Mouse (Mus musculus): ENCODE results near the gene Grik4. TPM values are rescaled to one million over a fixed set of nuclear protein-coding genes. Genes with fewer than 3 reads are reported as not detected.

Grik4 gene
- polyA plus RNA-seq, 1 experiment from 2014 or later = 2.8 TPM

DNA sequence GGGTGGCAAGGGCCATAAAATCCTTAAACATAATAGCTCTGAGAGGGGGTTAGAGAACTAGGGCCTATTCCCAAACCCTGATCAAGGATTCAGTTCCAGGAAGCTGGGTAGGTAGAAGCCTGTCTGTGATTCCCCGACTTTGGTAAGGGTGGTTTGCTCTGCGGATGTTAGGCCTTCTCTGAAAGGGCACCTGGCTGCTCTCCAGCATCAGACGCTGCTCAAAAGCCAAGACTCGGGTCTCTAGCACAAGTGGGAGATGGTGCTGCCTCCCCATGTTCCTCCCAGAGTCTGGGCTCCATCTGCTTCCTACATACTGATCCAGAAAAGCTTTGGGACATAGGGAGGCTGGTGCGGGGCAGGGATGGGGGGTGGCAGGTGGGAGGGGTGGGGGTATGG lies 270.3 kb downstream of the Grik4 start:
- H3K27me3 ChIP-seq = no peaks in the 10 kb centered on the region
- H3K36me3 ChIP-seq (replicated peaks) = no peaks in the 10 kb centered on the region
- H3K27ac ChIP-seq = no peak overlapping the region
- 86% methylated on average over 5 of the region's 5 CpGs for WGBS
- no peak overlapping the region for H3K9ac ChIP-seq
- no peak for ATAC-seq (ENCODE audit: low FRiP score)
- no peaks in the 10 kb centered on the region for H3K9me3 ChIP-seq
- H3K4me3 ChIP-seq (replicated peaks) = no peak overlapping the region
- H3K4me2 ChIP-seq = no peak overlapping the region
- peaks cover 22% of the 10 kb centered on the region for H3K4me1 ChIP-seq

DNA sequence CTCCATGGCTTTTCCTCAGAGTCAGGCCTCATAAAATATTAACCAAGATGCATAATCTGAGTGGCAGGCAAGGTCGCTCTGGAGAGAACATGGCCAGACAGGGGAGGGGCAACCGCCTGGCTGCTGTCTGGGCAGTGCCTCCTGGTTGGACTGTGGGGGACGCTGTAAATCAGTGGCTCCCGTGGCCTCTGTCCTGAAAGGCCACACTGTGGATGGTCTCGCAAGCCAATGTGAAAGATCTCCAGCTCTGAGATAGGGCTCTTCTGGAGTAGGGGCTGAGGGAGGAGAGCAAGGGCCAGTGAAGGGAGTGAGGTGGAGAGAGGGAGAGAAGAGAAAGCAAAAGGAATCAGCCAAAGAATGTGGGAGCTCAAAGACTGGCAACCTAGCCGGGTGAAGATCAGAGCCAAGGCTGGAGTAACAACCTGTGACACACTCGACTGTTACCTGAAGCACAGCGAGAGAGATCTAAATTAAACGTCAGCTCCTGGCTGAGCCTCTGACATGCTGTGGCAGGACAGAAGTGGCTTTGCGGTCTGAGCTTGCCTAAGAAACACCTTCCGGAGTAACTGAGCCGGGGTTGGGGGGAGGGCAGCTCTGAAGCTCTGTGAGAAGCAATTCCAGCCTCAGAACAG lies 270.8 kb downstream of the Grik4 start:
- H3K4me3 ChIP-seq (replicated peaks) = no peak overlapping the region
- H3K4me1 ChIP-seq = peaks cover 22% of the 10 kb centered on the region
- no peaks in the 10 kb centered on the region for H3K9me3 ChIP-seq
- H3K4me2 ChIP-seq = no peak overlapping the region
- no peaks in the 10 kb centered on the region for H3K36me3 ChIP-seq (replicated peaks)
- 77% methylated on average over 12 of the region's 12 CpGs for WGBS
- 0 out of 2 replicates have a peak overlapping the region, but pooled peaks have one; percentile 8 for H3K27ac ChIP-seq
- no peaks in the 10 kb centered on the region for H3K27me3 ChIP-seq
- ATAC-seq (ENCODE audit: low FRiP score) = no peak
- H3K9ac ChIP-seq = no peak overlapping the region

GRCm38 (mm10) chr9:42672982-42673381 lies 271.3 kb downstream of the Grik4 start:
- Histone ChIP-seq H3K36me3 (replicated peaks) (no peaks in the 10 kb centered on the region), H3K4me3 (replicated peaks) (no peak overlapping the region), H3K9me3 (no peaks in the 10 kb centered on the region), H3K27me3 (no peaks in the 10 kb centered on the region), H3K4me1 (peaks cover 22% of the 10 kb centered on the region), H3K27ac (0 out of 2 replicates have a peak overlapping the region, but pooled peaks have one; percentile 8), H3K4me2 (no peak overlapping the region), H3K9ac (no peak overlapping the region)
- no peak for ATAC-seq (ENCODE audit: low FRiP score)
- 77% methylated on average over 8 of the region's 8 CpGs for WGBS

GRCm38 (mm10) chr9:42670619-42671018 lies 273.7 kb downstream of the Grik4 start:
- Histone ChIP-seq H3K9me3 (no peaks in the 10 kb centered on the region), H3K4me1 (peaks cover 22% of the 10 kb centered on the region), H3K36me3 (replicated peaks) (no peaks in the 10 kb centered on the region), H3K4me2 (no peak overlapping the region), H3K27me3 (no peaks in the 10 kb centered on the region), H3K9ac (no peak overlapping the region), H3K4me3 (replicated peaks) (no peak overlapping the region), H3K27ac (no peak overlapping the region)
- WGBS = 30% methylated on average over 2 of the region's 2 CpGs
- no peak for ATAC-seq (ENCODE audit: low FRiP score)

GRCm38 (mm10) chr9:42661481-42661880 lies 282.8 kb downstream of the Grik4 start:
- no peak overlapping the region for H3K9ac ChIP-seq
- no peak overlapping the region for H3K4me2 ChIP-seq
- H3K36me3 ChIP-seq (replicated peaks) = no peaks in the 10 kb centered on the region
- WGBS = 67% methylated on average over 1 of the region's 1 CpGs
- no peak overlapping the region for H3K27ac ChIP-seq
- H3K27me3 ChIP-seq = no peaks in the 10 kb centered on the region
- H3K9me3 ChIP-seq = no peaks in the 10 kb centered on the region
- H3K4me3 ChIP-seq (replicated peaks) = no peak overlapping the region
- peaks cover 6% of the 10 kb centered on the region for H3K4me1 ChIP-seq
- ATAC-seq (ENCODE audit: low FRiP score) = no peak

DNA sequence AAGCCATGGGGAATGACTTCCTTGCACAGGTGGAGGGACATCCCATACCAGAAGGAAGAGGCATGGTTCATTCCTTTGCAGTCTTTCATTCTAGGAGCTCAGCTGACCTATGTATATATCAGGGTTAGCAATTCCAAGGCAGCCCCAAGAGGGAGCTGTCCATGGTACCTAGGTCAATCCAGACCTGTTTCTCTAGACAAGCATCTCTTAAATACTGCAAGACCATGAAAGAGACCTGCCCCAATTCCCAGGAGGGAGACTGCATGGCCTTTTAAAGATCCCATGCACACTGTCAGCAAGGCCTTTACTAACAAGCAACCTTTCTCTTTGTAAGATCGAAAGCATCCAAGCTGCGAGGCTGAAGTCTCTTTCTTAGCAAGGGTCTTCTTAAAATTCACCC lies 291.5 kb downstream of the Grik4 start:
- Histone ChIP-seq H3K9me3 (no peaks in the 10 kb centered on the region), H3K4me2 (no peak overlapping the region), H3K4me3 (replicated peaks) (no peak overlapping the region), H3K9ac (no peak overlapping the region), H3K36me3 (replicated peaks) (no peaks in the 10 kb centered on the region), H3K4me1 (peaks cover 17% of the 10 kb centered on the region), H3K27me3 (no peaks in the 10 kb centered on the region), H3K27ac (no peak overlapping the region)
- 63% methylated on average over 2 of the region's 2 CpGs for WGBS
- ATAC-seq (ENCODE audit: low FRiP score) = no peak

DNA sequence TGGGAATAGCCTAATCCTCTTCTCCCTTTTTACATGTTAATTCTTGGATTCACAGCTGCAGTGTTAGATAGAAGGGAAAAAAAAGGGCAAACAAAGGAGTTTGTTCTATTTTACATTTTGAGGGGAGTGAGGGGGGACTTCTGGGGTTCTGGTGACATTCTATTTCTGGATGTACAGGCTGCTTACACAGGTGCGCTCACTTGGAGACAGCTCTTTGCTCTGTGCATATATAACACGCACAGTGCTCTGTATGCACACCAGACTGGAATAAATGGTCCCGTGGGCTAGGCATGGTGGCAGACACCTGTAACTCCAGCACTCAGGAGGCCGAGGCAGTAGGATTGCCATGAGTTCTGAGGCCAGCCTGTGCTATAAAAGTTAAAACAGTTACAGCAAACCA lies 292.0 kb downstream of the Grik4 start:
- 55% methylated on average over 4 of the region's 4 CpGs for WGBS
- Histone ChIP-seq H3K4me3 (replicated peaks) (no peak overlapping the region), H3K9ac (no peak overlapping the region), H3K36me3 (replicated peaks) (no peaks in the 10 kb centered on the region), H3K9me3 (no peaks in the 10 kb centered on the region), H3K4me1 (peaks cover 17% of the 10 kb centered on the region), H3K27me3 (no peaks in the 10 kb centered on the region), H3K27ac (no peak overlapping the region), H3K4me2 (no peak overlapping the region)
- no peak for ATAC-seq (ENCODE audit: low FRiP score)

DNA sequence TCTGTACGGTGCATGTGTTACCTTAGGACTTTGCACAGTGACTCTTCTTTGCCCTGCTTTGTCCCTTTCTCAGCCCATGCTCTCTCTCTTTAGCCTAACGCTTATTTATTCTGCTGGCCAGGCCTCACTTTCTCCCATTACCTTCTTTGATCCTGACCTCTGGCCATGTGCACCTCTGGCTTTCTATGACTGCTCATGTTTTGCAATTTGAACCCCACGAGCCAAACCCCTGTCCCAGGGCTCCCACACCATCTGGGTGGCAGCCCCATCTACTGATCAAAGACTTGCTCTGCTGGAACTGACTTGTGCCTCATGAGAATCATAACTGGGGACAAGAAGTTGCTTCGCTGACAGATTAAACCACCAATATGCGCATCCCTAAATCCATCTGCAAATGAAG lies 294.4 kb downstream of the Grik4 start:
- Histone ChIP-seq H3K27ac (no peak overlapping the region), H3K36me3 (replicated peaks) (no peaks in the 10 kb centered on the region), H3K27me3 (no peaks in the 10 kb centered on the region), H3K9me3 (no peaks in the 10 kb centered on the region), H3K9ac (no peak overlapping the region), H3K4me3 (replicated peaks) (no peak overlapping the region), H3K4me2 (no peak overlapping the region), H3K4me1 (peaks cover 25% of the 10 kb centered on the region)
- 77% methylated on average over 5 of the region's 5 CpGs for WGBS
- no peak for ATAC-seq (ENCODE audit: low FRiP score)

GRCm38 (mm10) chr9:42648051-42648450 lies 296.2 kb downstream of the Grik4 start:
- no peak overlapping the region for H3K9ac ChIP-seq
- no peak overlapping the region for H3K4me3 ChIP-seq (replicated peaks)
- ATAC-seq (ENCODE audit: low FRiP score) = no peak
- H3K4me2 ChIP-seq = no peak overlapping the region
- H3K36me3 ChIP-seq (replicated peaks) = no peaks in the 10 kb centered on the region
- H3K4me1 ChIP-seq = peaks cover 31% of the 10 kb centered on the region
- H3K27ac ChIP-seq = no peak overlapping the region
- H3K27me3 ChIP-seq = no peaks in the 10 kb centered on the region
- WGBS = 88% methylated on average over 3 of the region's 3 CpGs
- H3K9me3 ChIP-seq = no peaks in the 10 kb centered on the region

- whole genome bisulfite sequencing = 81% methylated on average over 3 of the region's 3 CpGs
- ATAC-seq (ENCODE audit: low FRiP score) = no peak
These were observed 296.7 kb downstream of the Grik4 start for GRCm38 (mm10) chr9:42647596-42647995.

GRCm38 (mm10) chr9:42646821-42647220 lies 297.5 kb downstream of the Grik4 start:
- Histone ChIP-seq H3K4me1 (peaks cover 36% of the 10 kb centered on the region), H3K4me3 (replicated peaks) (no peak overlapping the region), H3K36me3 (replicated peaks) (no peaks in the 10 kb centered on the region), H3K9me3 (no peaks in the 10 kb centered on the region), H3K27ac (no peak overlapping the region), H3K9ac (no peak overlapping the region), H3K27me3 (no peaks in the 10 kb centered on the region), H3K4me2 (no peak overlapping the region)
- WGBS = 80% methylated on average over 10 of the region's 10 CpGs
- no peak for ATAC-seq (ENCODE audit: low FRiP score)

More at GRCm38 (mm10) chr9:42647596-42647995, 296.7 kb downstream of the Grik4 start:
- Histone ChIP-seq H3K9ac (no peak overlapping the region), H3K4me1 (peaks cover 36% of the 10 kb centered on the region), H3K4me3 (replicated peaks) (no peak overlapping the region), H3K4me2 (no peak overlapping the region), H3K27me3 (no peaks in the 10 kb centered on the region), H3K27ac (no peak overlapping the region), H3K9me3 (no peaks in the 10 kb centered on the region), H3K36me3 (replicated peaks) (no peaks in the 10 kb centered on the region)

DNA sequence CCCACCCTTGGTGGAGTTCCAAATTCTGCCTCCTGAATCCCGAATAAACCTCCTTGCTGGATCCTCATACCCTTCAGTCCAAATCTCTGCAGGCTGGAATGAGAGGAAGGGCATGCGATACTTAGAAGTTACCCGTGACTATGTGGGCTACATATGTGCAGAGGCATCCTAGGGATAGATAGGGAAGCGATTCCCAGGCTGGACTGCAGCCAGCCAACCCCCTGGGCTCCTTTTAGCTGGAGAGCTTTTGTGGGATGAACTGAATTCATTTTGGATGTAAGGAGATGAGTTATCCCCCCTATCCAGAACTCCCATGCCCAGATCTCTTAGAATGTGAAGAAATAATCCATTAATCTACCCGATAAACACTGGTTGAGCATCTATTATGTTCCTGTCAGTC lies 299.1 kb downstream of the Grik4 start:
- no peak overlapping the region for H3K27ac ChIP-seq
- no peak for ATAC-seq (ENCODE audit: low FRiP score)
- whole genome bisulfite sequencing = 89% methylated on average over 5 of the region's 5 CpGs
- H3K9ac ChIP-seq = no peak overlapping the region
- no peaks in the 10 kb centered on the region for H3K36me3 ChIP-seq (replicated peaks)
- peaks cover 3% of the 10 kb centered on the region; the same call in 1 of the 2 replicates for H3K27me3 ChIP-seq
- H3K4me1 ChIP-seq = peaks cover 33% of the 10 kb centered on the region
- no peaks in the 10 kb centered on the region for H3K9me3 ChIP-seq
- H3K4me3 ChIP-seq (replicated peaks) = no peak overlapping the region
- H3K4me2 ChIP-seq = no peak overlapping the region

GRCm38 (mm10) chr9:42642821-42643220 lies 301.5 kb downstream of the Grik4 start:
- H3K4me1 ChIP-seq = peaks cover 44% of the 10 kb centered on the region
- WGBS = 34% methylated on average over 5 of the region's 5 CpGs
- peak; percentile 79; the same call in 1 of the 2 replicates for ATAC-seq (ENCODE audit: low FRiP score)

More at GRCm38 (mm10) chr9:42642821-42643220, 301.5 kb downstream of the Grik4 start:
- Histone ChIP-seq H3K4me2 (no peak overlapping the region), H3K27me3 (peaks cover 3% of the 10 kb centered on the region; the same call in 1 of the 2 replicates), H3K9ac (no peak overlapping the region), H3K4me3 (replicated peaks) (no peak overlapping the region), H3K36me3 (replicated peaks) (no peaks in the 10 kb centered on the region), H3K9me3 (no peaks in the 10 kb centered on the region), H3K27ac (0 out of 2 replicates have a peak overlapping the region, but pooled peaks have one; percentile 36)

Data from forebrain, embryonic 12.5 days (tissue).